15 mouse cellular contexts compared by ENCODE assay signal in genomic region chr13:29903341-29903740, GRCm38 (mm10).
"Had no signal": no experiment of that assay in that cellular context is flagged by ENCODE, and none has a peak within 500 bp of the region (broad histone marks: within the 10 kb centered on the region; RNA-seq: fewer than 3 reads in every experiment).

No protein-coding gene starts in this region.

- H3K27me3 ChIP-seq: limb, embryonic 12.5 days; liver, embryonic 13.5 days; lung, embryonic 15.5 days; neural tube, embryonic 15.5 days had no signal

- H3K4me1 ChIP-seq: limb, embryonic 12.5 days; liver, embryonic 13.5 days; lung, embryonic 15.5 days; neural tube, embryonic 15.5 days had no signal

- H3K27ac ChIP-seq: limb, embryonic 12.5 days; liver, embryonic 13.5 days; lung, embryonic 15.5 days; macrophage; neural tube, embryonic 15.5 days had no signal

- DNase-seq: kidney, postnatal 25 days; layer of hippocampus, adult 9-11 months; layer of hippocampus, postnatal 36 days; liver; liver, embryonic 13.5 days; liver, postnatal 0 days; lung, postnatal 14 days; midbrain, embryonic 14.5 days; right cerebral cortex, postnatal 25 days; thymus, postnatal 36 days had no signal

- H3K4me3 ChIP-seq: limb, embryonic 12.5 days; liver, embryonic 13.5 days; lung, embryonic 15.5 days; myocyte; neural tube, embryonic 15.5 days had no signal

- H3K9ac ChIP-seq: limb, embryonic 12.5 days; liver, embryonic 13.5 days; liver, postnatal 0 days; lung, embryonic 15.5 days; neural tube, embryonic 15.5 days had no signal
